Mouse (Mus musculus) macrophage (primary cell): ENCODE measurements at regions not wholly inside any gene's neighbourhood (a gene's known extent, or its start where the extent isn't known, plus 50 kb on each side); places are given as distances from the start of the nearest gene placed in this dataset.

ENCODE experiments used
- H3K27ac ChIP-seq: fragments of 350-480 bp; formaldehyde crosslinking; 2 replicates; pipeline ENCODE4 v1.9.0; 2021
- H3K36me3 ChIP-seq: fragments of 350-480 bp; formaldehyde crosslinking; 2 replicates; pipeline ENCODE4 v1.9.0; 2021; ENCODE audit errors: inconsistent target
- H3K4me3 ChIP-seq: fragments of 350-480 bp; formaldehyde crosslinking; 2 replicates; pipeline ENCODE4 v1.9.0; 2021; ENCODE audit errors: inconsistent target
- H3K79me2 ChIP-seq: fragments of 350-480 bp; formaldehyde crosslinking; 2 replicates; pipeline ENCODE4 v1.9.0; 2021; ENCODE audit errors: inconsistent target
- WGBS: methylation state at CpG from one replicate; pipeline ENCODE4 v1.1.7; 2026; ENCODE audit warnings: inconsistent platforms; ENCODE audit not compliant: missing documents; 5-methylcytosine and 5-hydroxymethylcytosine counted together

DNA sequence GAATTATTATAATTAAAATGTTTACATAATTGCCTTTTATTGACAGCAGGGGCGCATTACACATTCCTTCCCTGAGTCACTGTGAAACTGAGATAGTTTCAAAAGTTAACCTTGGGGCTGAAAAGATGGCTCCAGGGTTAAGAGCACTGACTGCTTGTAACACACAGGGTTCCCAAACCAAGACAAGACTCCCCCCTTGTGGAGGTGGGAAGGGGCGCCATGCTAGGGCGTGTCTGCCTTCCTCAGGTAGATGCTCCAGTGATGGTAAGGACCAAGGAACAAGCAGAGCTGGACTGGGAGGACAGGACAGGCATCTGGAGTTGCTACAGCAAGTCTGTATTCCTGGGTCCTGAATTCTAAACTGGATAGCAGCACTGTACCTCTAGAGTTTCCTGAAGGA, 351.9 kb downstream of the Tbc1d22a start:
- no peak overlapping the region for H3K27ac ChIP-seq
- 73% methylated on average over 3 of the region's 3 CpGs for WGBS
- H3K36me3 ChIP-seq, result no peaks in the 10 kb centered on the region
- no peak overlapping the region for H3K4me3 ChIP-seq
- H3K79me2 ChIP-seq, result no peaks in the 10 kb centered on the region

DNA sequence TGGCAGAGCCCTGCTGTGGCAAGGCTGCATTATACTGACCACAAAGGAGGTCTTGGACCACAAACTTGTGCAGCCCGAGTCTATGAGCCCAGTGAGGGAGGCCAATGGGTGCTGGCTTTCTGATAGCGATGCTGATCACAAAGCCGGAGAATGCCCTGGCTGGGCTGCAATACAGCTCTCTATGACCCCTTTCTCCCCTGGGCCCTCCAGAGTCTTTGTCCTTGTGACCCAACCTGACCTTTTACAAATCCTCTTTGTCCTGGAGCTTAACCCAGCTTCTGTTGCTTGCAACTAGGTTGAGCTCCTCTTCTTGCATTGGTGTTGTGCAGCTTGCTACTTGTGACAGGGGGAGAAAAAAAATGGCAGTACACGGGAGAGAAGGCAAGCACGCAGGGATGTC, 360.1 kb downstream of the Tbc1d22a start:
- Histone ChIP-seq H3K27ac (no peak overlapping the region), H3K36me3 (no peaks in the 10 kb centered on the region), H3K79me2 (no peaks in the 10 kb centered on the region), H3K4me3 (no peak overlapping the region)
- 83% methylated on average over 5 of the region's 5 CpGs for WGBS

DNA sequence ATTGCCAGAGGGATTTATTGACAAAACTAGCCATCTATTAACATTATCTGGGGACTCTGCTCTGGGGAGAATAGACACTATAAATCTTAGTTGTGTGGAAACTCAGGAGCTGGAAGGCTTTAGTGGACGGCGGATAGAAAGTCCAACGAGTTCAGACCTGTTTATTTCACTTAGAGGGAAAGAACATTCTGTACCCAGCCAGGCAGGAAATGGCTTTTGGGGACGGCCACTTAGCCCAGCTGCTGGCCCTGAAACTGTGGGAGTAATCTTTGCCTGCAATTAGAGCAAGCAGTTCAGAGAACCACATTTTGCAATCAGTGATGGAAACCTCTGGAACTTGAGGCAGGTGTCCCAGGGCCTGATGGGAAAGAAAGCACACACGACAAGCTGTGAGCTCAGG, 362.4 kb downstream of the Tbc1d22a start:
- Histone ChIP-seq H3K79me2 (no peaks in the 10 kb centered on the region), H3K27ac (no peak overlapping the region), H3K4me3 (no peak overlapping the region), H3K36me3 (no peaks in the 10 kb centered on the region)
- 42% methylated on average over 5 of the region's 5 CpGs for WGBS

DNA sequence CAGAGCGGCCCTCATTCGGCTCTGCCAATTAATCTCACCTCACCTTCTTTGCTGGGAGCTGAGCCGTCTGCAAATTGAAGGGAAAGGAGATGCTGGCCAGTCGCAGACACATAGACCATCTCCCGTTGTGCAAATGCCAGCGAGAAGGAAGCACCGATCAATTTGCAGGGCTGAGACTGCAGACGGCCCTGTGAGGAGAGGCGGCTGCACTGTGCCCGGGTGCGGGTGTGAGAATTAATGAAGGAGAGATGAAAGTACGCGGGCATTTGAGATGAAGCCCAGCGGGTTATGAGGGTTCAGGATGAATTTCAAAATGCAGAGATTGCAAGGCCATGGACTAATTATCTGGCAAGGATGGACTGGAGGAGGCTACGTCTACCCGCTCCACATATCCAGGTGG, 364.4 kb downstream of the Tbc1d22a start:
- Histone ChIP-seq H3K27ac (no peak overlapping the region), H3K36me3 (no peaks in the 10 kb centered on the region), H3K79me2 (no peaks in the 10 kb centered on the region), H3K4me3 (no peak overlapping the region)
- 90% methylated on average over 15 of the region's 16 CpGs for WGBS

DNA sequence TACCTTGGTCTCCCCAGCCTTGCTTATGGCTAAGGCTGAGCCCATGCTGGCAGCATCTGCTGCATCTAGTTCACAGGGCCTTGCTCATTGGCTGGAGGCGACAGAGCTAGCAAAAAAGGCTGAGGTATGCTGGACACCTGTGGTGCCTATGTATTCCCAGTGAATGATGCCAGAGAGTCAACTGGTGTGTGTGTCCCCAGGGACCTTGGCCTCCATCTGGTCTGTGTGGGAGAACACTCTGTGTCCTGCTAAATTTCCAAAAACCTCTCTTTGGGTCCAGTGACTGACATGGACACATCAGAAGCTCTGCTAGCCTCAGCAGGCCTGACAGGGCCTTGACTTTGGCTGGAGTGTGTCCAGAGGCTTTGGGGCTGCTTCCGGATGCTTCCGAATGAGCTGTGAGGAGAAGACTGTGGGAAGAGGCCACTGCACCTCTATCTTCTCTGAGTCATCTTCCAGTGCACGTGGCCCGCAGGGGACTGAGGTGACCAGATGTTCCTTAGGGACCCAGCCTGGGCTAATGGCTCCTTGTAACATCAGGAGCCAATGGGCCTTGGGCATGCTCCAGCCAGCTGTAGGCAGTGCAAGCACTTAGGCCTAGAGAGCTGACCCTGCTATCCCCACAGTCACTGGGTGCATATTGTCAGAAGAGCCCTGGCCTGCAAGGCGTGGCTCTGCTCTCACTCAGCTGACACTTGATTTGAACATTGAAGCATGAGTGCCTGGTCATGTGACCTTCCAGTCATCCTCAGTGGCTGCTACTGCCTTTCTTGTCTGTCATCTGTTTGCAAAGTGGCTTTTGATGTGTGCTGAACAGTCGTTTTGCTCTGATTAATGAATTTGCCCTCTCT, 368.2 kb downstream of the Tbc1d22a start:
- no peaks in the 10 kb centered on the region for H3K79me2 ChIP-seq
- WGBS, result 90% methylated on average over 7 of the region's 7 CpGs
- H3K36me3 ChIP-seq, result no peaks in the 10 kb centered on the region
- no peak overlapping the region for H3K4me3 ChIP-seq
- H3K27ac ChIP-seq, result no peak overlapping the region

DNA sequence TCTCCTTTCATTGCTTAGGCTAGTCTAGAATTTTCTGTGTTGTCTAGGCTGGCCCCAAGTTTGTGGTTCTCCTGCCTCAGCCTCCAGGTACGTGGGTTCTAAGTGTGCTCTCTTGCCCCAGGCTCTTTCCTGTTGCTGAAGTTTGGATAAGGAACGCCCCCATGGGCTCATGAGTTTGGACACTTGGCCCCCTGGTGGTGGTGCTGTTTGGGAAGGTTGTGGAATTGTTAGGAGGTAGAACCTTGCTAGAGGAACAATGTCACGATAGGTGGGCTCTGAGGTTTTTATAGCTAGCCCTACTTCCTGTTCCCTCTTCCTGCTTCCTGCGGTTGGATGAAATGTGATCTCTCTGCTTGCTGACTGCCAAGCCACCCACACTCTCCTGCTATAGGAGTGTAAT, 371.5 kb downstream of the Tbc1d22a start:
- WGBS, result 49% methylated on average over 4 of the region's 4 CpGs
- Histone ChIP-seq H3K27ac (no peak overlapping the region), H3K36me3 (no peaks in the 10 kb centered on the region), H3K4me3 (no peak overlapping the region), H3K79me2 (no peaks in the 10 kb centered on the region)

DNA sequence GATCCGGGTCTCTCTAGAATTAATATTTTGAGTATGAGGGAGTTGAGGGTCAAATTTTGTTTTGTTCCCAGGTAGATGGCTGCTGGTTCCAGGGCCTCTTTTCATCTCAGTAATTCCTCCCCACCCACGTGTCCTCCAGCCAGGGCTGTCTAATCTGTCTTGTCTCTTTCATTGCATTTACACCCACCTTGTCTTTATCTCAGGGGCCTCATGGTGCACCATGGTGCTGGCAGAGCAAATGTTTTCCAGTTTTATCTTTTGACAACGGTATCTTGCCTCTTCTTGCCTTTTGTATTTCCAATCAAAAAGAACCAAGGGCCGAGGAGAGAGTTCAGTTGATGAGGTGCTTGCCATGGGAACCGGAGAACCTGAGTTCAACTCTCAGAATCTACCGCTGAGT, 372.9 kb downstream of the Tbc1d22a start:
- H3K36me3 ChIP-seq, result no peaks in the 10 kb centered on the region
- no peaks in the 10 kb centered on the region for H3K79me2 ChIP-seq
- no peak overlapping the region for H3K4me3 ChIP-seq
- no peak overlapping the region for H3K27ac ChIP-seq
- WGBS, result 90% methylated on average over 6 of the region's 6 CpGs

DNA sequence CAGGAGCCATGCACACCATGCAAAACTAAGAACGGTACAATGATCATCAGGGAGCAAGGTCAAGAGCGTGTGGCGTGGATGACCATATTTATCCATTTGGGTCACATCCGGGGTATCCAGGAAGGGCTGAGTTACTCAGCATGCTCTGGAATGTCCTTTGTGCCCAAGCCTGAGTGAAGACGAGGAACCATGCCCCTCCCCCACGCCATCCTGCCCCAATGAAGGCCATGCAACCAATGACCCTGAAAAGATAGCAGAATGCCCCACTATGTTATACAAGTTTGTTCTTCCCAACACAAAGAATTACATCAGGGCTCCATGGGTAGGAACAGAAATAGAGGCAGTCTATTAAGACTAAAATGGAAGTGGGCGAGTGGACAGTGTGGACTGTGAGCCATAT, 375.8 kb downstream of the Tbc1d22a start:
- no peaks in the 10 kb centered on the region for H3K79me2 ChIP-seq
- H3K27ac ChIP-seq, result no peak overlapping the region
- 82% methylated on average over 7 of the region's 7 CpGs for WGBS
- no peak overlapping the region for H3K4me3 ChIP-seq
- no peaks in the 10 kb centered on the region for H3K36me3 ChIP-seq

DNA sequence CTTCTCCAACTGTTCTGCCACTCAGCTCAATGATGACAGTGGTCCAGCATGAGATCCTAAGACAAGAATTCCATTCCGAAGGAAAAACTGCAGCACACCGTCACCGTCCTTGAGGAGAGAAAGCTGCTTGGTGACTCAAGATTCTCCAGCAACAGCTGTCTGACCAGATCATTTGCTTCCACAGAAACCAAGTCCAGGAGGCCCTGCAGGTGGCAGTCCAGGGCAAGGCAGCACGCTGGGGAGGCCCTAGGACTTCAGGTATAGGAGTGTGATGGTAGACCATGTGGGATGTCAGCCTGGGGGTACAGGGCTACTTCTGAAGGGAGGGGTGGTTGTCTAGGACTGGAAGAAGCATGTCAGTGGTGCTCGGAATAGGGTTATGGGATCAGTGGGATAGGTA, 376.6 kb downstream of the Tbc1d22a start:
- H3K4me3 ChIP-seq, result no peak overlapping the region
- H3K36me3 ChIP-seq, result no peaks in the 10 kb centered on the region
- WGBS, result 87% methylated on average over 5 of the region's 5 CpGs
- no peaks in the 10 kb centered on the region for H3K79me2 ChIP-seq
- no peak overlapping the region for H3K27ac ChIP-seq

DNA sequence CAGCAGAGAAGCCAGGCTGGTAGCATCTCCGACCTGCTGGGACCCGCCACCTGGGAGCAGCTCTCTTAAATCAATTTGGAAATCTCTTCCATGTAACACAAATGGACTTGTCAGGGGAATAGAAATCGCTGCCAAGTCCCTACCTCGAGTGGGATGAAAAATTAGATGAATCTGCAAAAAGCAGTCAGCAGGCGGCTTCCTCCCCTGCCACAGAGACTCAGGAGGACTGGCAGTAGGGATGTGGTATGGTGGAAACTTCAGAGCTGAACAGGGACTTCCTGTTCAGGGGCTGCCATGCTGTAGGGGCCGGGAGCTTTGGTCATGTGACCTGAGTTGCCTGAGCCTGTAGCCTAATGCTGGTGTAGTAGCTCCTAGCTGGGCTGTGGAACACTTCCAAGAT, 379.1 kb downstream of the Tbc1d22a start:
- 12% methylated on average over 5 of the region's 6 CpGs for WGBS
- no peak overlapping the region for H3K4me3 ChIP-seq
- no peak overlapping the region for H3K27ac ChIP-seq
- no peaks in the 10 kb centered on the region for H3K79me2 ChIP-seq
- H3K36me3 ChIP-seq, result no peaks in the 10 kb centered on the region

DNA sequence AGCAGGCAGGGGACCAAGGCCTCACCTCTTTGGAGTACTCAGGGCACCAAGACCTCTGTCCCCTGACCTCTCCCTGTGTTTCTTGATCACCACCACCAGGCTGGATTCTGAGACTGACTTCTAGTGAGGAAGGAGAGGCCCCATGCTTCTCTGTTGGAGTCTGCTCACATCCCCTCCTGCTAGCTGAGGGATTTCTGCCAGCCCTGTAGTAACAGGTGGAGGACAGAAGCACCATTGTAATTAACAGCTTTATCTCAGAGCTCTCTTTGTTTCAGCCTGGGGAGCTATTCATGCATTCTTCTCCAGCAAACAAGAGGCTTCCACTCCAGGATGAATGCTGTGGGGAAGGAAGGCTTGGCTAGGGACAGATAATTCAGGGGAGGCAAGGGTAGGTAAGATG, 392.2 kb downstream of the Tbc1d22a start:
- H3K4me3 ChIP-seq, result no peak overlapping the region
- H3K27ac ChIP-seq, result no peak overlapping the region
- H3K36me3 ChIP-seq, result no peaks in the 10 kb centered on the region
- H3K79me2 ChIP-seq, result no peaks in the 10 kb centered on the region

DNA sequence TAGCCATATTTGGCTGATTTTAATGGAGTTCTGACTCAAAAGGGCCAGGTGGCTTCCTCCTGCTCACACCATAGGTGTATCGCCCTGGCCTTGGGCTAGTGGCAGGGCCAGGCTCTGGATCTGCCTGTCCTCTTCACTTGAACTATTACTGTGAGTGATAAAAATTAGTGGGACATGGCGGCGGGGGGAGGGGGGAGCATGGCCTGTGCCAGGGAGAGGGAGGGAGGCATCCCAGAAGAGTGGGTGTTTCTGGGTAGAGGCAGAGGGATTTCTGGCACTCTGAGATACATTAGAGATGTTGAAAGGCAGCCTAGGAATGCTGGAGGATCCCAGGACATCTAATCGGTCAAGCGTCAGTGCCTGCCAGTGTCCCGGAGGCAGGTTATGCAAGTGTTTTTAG, 395.4 kb downstream of the Tbc1d22a start:
- H3K79me2 ChIP-seq, result no peaks in the 10 kb centered on the region
- no peak overlapping the region for H3K27ac ChIP-seq
- WGBS, result 87% methylated on average over 6 of the region's 6 CpGs
- H3K36me3 ChIP-seq, result no peaks in the 10 kb centered on the region
- no peak overlapping the region for H3K4me3 ChIP-seq

DNA sequence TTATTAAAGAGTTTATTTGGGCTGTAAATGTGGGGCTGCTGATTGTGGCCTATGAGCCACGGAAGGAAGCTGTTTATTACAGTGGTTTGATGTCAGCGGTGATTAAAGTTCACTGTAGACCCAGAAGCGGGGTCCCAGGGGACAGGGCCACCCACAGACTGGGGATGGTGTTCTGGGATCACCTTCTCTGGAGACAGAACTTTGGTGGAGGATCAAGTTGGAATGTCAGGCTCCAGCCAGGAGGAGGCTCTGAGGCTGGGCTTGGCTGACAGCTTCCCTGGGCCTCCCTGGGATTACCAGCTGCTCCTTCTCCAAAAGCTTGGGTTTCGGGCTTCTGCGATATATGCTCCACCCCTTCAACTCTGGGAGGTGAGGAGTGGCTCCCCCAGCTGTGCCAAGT, 417.1 kb downstream of the Tbc1d22a start:
- no peak overlapping the region for H3K4me3 ChIP-seq
- WGBS, result 36% methylated on average over 5 of the region's 5 CpGs
- H3K79me2 ChIP-seq, result no peaks in the 10 kb centered on the region
- no peak overlapping the region for H3K27ac ChIP-seq
- H3K36me3 ChIP-seq, result no peaks in the 10 kb centered on the region

DNA sequence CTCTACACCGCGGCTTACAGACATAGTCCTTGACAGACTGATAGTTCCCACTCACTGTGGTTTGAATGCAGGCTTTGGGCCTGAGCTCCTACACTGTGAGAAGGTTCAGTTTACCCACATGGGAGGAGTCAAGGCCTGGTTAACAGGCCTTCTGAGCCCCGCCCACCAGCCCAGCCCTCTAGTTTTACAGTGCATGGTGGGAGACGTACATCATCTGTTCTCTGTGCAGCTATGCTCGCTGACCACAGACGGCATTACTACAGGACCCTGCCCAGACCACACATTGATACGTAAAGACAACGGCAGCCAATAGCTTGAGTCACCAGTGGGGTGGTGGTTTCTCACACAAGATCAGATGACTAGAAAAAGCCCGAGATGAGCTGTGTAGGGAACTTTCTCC, 431.0 kb downstream of the Tbc1d22a start:
- Histone ChIP-seq H3K79me2 (no peaks in the 10 kb centered on the region), H3K36me3 (no peaks in the 10 kb centered on the region), H3K4me3 (no peak overlapping the region), H3K27ac (no peak overlapping the region)
- WGBS, result 87% methylated on average over 9 of the region's 9 CpGs

DNA sequence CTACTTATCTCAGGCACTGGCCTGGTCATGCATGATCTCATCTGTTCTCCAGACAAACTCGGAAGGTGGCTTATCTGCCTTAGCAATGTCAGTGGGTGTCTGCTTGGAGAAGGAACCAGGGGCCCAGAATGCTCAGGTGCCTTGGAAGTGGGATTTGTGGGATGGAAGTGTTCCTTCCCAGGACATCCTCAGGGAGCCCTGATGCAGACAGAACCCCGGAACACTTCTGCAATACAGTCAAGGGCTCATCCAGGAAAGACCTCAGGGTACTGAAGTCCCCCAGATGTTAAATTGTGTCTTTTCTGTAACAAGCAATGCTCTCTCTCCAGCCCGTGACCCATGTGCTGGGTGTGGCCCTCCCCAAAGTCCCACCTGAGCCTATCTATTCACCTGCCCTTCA, 433.9 kb downstream of the Tbc1d22a start:
- WGBS, result 89% methylated on average over 3 of the region's 3 CpGs
- H3K27ac ChIP-seq, result no peak overlapping the region
- no peak overlapping the region for H3K4me3 ChIP-seq
- no peaks in the 10 kb centered on the region for H3K79me2 ChIP-seq
- no peaks in the 10 kb centered on the region for H3K36me3 ChIP-seq

DNA sequence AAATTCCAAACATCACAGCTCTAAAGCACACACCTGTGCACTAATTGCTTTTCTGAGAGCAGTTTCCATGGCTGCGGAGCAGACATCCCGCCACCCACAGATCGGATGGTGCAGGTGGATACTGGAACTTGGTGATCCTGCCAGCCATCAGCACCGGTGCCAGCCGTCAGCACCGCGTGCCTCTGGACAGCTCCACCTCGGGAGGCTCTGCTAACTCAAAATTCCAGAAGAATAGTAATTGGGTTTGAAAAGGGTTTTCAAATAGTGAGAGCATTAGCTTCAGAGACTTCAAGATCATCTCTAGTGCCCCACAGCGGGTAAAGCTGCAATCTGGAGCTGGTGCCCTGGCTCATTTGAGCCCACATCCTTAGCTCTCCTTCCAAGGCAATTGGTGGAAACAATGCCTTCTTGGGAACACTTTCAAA, 458.8 kb downstream of the Tbc1d22a start:
- WGBS, result 36% methylated on average over 9 of the region's 9 CpGs
- H3K4me3 ChIP-seq, result no peak overlapping the region
- H3K36me3 ChIP-seq, result no peaks in the 10 kb centered on the region
- no peaks in the 10 kb centered on the region for H3K79me2 ChIP-seq
- no peak overlapping the region for H3K27ac ChIP-seq
